Mouse (Mus musculus) right cerebral cortex, postnatal 14 days (tissue): Measurements from ENCODE around the gene H2-Q6.
"Not testable (repeated sequence)": the region's sequence is repeated elsewhere in the genome, so short reads cannot be mapped to it uniquely, and the experiment has no call there.

Source experiments
- DNase-seq: peaks from one replicate; pipeline ENCODE4 v3.0.0; 2022

H2-Q6 gene

GRCm38 (mm10) chr17:35435577-35435976, 10.9 kb downstream of the H2-Q6 start:
- not testable (repeated sequence) for DNase-seq

DNA sequence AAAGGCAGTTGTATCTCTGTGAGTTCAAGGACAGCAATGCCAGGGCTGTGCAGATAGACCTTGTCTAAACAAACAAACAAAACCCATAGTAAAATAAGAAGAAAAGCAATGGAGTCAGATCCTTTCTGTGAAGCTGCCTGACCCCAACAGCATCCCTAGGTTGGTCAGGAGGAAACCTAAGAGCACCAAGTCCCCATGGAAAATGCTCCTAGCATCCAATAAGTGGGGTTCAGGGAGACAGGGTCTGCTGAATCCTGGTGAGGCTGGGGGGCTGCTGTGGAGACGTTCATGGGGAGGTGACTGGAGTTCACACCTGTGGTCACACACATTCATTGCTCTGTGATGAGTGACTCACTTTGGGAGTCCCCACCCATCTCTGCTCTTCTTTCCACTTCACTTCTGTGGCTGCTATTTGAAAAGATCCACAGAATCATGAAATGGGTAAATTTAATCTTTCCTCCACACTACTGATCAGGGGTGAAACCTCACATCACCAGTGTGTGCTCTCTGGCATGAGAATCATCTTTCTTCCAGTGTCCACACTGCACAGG, 12.8 kb downstream of the H2-Q6 start:
- DNase-seq, result not testable (repeated sequence)

GRCm38 (mm10) chr17:35438395-35438794, 13.7 kb downstream of the H2-Q6 start:
- not testable (repeated sequence) for DNase-seq

DNA sequence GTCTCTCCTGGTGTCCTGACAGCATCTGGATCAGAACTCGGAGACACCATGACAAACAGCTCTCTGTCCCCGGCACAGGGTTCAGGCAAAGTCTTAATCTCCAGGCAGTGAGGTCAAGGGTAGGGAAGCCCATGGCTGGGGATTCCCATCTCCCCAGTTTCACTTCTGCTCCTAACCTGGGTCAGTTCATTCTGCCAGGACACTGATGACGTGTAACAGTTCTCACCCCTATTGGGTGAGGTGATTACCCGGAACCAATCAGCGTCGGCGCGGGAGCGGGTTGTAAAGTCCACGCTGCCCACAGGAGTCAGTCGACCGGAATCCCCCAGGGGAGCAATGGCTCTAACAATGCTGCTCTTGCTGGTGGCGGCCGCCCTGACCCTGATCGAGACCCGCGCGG, 14.2 kb downstream of the H2-Q6 start, which contains the start of gene H2-Q7:
TSS of gene H2-Q7 (plus strand) at position 271 of the 400 bp plus-strand sequence.
- DNase-seq, result peak; percentile 63

- peak; percentile 7 for DNase-seq
These were observed 14.7 kb downstream of the H2-Q6 start for GRCm38 (mm10) chr17:35439295-35439747.

- not testable (repeated sequence) for DNase-seq
These were observed 15.4 kb downstream of the H2-Q6 start for GRCm38 (mm10) chr17:35439925-35440645.

- not testable (repeated sequence) for DNase-seq
These were observed 17.7 kb downstream of the H2-Q6 start for GRCm38 (mm10) chr17:35442376-35442775.

DNA sequence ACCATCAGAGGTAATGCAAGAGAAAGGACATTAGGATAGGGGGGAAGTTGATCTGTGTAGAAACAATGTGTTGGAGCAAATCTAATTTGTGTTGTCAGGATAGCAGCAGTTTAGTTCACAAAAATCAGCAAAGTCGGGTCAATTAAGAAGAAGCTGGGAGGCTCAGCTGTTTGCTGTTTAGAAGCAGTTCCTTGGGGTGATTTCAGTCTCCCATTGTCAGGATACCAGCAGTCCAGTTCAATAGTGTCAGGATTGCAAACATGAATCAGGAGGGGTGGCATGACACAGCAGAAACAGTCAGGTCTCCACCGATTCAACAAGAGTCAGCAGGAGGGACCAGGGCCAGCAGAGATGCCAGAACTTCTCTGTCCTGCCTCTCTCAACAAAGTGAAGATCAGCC, 19.9 kb downstream of the H2-Q6 start:
- DNase-seq, result not testable (repeated sequence)

- not testable (repeated sequence) for DNase-seq
These were observed 33.6 kb downstream of the H2-Q6 start for GRCm38 (mm10) chr17:35458247-35458646.

GRCm38 (mm10) chr17:35460513-35461341, 36.1 kb downstream of the H2-Q6 start:
- DNase-seq, result not testable (repeated sequence)

- DNase-seq, result not testable (repeated sequence)
These were observed 41.0 kb downstream of the H2-Q6 start for GRCm38 (mm10) chr17:35465651-35466050.

- not testable (repeated sequence) for DNase-seq
These were observed 44.3 kb downstream of the H2-Q6 start for GRCm38 (mm10) chr17:35468936-35469335.

GRCm38 (mm10) chr17:35469842-35470751, 45.4 kb downstream of the H2-Q6 start, which contains the start of gene H2-Q10:
TSS of gene H2-Q10 (plus strand) at chr17:35470089.
- DNase-seq, result no peak
